In the genomic region with DNA sequence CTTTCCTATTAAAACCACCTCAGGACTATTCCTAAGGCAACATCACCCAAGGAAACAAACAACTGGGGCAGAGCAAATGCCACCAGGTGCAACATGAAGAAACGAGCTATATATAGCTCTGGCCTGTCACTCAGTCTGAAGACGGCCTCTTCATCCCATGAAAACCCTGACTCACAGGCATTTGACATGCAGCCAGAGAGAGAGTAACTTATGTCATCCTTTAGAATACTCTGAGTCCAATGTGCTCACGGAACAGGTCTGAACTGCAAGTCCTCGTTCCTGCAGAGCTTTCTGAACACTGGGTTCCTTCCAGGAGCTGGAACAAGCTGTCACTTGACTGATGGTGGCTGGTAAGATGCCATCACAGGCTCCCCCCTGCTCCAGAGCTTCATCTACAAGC, we compare ENCODE assay signal across 8 mouse cellular contexts.
DNase-seq lines count a peak whose midpoint lies in the region; ATAC-seq and TF ChIP-seq lines count a peak whose summit lies in the region.

No protein-coding gene starts in this region.

- WGBS in heart, adult 2 months: 7% methylated on average over 4 of the region's 4 CpGs
- WGBS in limb, embryonic 15.5 days: 37% methylated on average over 4 of the region's 4 CpGs
- 76% methylated on average over 4 of the region's 4 CpGs for WGBS in kidney, embryonic 16.5 days

- intact Hi-C loops in heart, adult 2 months (cut with DNase I): loop anchor here (1.0 kb wide), 1 partner anchor 12 kb away; no protein-coding TSS in a partner anchor

- no peak overlapping the region for H3K4me2 ChIP-seq in limb, embryonic 15.5 days
- no peak overlapping the region for H3K4me2 ChIP-seq in kidney, embryonic 16.5 days (replicated peaks; ENCODE audit: low read depth, low read length)

- peaks cover 30% of the 10 kb centered on the region for H3K4me1 ChIP-seq in heart, adult 2 months (ENCODE audit: control insufficient read depth, insufficient read depth, low read length)
- H3K4me1 ChIP-seq in limb, embryonic 15.5 days: peaks cover 18% of the 10 kb centered on the region
- H3K4me1 ChIP-seq in kidney, embryonic 16.5 days (ENCODE audit: insufficient read depth, low read length): 0 out of 2 replicates have a peak, but pooled peaks cover 4% of the 10 kb centered on the region

- peaks cover 11% of the 10 kb centered on the region for H3K79me2 ChIP-seq in heart, adult 2 months (replicated peaks; ENCODE audit: control insufficient read depth, insufficient read depth, low read length)

- H3K4me3 ChIP-seq in heart, adult 2 months: no peak overlapping the region
- no peak overlapping the region for H3K4me3 ChIP-seq in limb, embryonic 15.5 days
- no peak overlapping the region for H3K4me3 ChIP-seq in kidney, embryonic 16.5 days (ENCODE audit: low read length)

- no peaks in the 10 kb centered on the region for H3K27me3 ChIP-seq in heart, adult 2 months (ENCODE audit: control insufficient read depth, insufficient read depth, low read length)
- H3K27me3 ChIP-seq in limb, embryonic 15.5 days: no peaks in the 10 kb centered on the region
- no peaks in the 10 kb centered on the region for H3K27me3 ChIP-seq in kidney, embryonic 16.5 days (ENCODE audit: insufficient read depth, low read length)

- ATAC-seq in limb, embryonic 15.5 days (ENCODE audit: insufficient number of reproducible peaks, low FRiP score, low TSS enrichment, low read depth): no peak
- no peak for ATAC-seq in kidney, embryonic 16.5 days (ENCODE audit: low FRiP score, low TSS enrichment)

- TF ChIP-seq CTCF in heart, adult 2 months (IDR thresholded peaks at IDR 0.05): no peak

- no peak for TF ChIP-seq POLR2A in heart, adult 2 months (IDR thresholded peaks at IDR 0.05; ENCODE audit: insufficient read depth, low read depth, low read length)

- TF ChIP-seq EP300 in heart, adult 2 months (IDR thresholded peaks at IDR 0.05; ENCODE audit: insufficient read depth, low read depth, low read length): peak; percentile 73; the same call in 1 of the 2 replicates

- H3K9ac ChIP-seq in heart, adult 2 months (ENCODE audit: low read depth, low read length): no peak overlapping the region
- no peak overlapping the region for H3K9ac ChIP-seq in limb, embryonic 15.5 days
- H3K9ac ChIP-seq in kidney, embryonic 16.5 days (replicated peaks; ENCODE audit: low read length): no peak overlapping the region

- peaks cover 38% of the 10 kb centered on the region for H3K36me3 ChIP-seq in heart, adult 2 months (ENCODE audit: control insufficient read depth, insufficient read depth, low read length)
- 0 out of 2 replicates have a peak, but pooled peaks cover 4% of the 10 kb centered on the region for H3K36me3 ChIP-seq in limb, embryonic 15.5 days
- no peaks in the 10 kb centered on the region for H3K36me3 ChIP-seq in kidney, embryonic 16.5 days (ENCODE audit: insufficient read depth, low read length)

- H3K27ac ChIP-seq in heart, adult 2 months: peak overlapping the region; percentile 82
- peak overlapping the region; percentile 30; the same call in 1 of the 2 replicates for H3K27ac ChIP-seq in limb, embryonic 15.5 days
- H3K27ac ChIP-seq in kidney, embryonic 16.5 days (ENCODE audit: low read length): no peak overlapping the region

- no peaks in the 10 kb centered on the region for H3K9me3 ChIP-seq in limb, embryonic 15.5 days
- no peaks in the 10 kb centered on the region for H3K9me3 ChIP-seq in kidney, embryonic 16.5 days (ENCODE audit: low read length)

- peak; percentile 70 for DNase-seq in layer of hippocampus, adult 11-12 months (ENCODE audit: low spot score)
- DNase-seq in layer of hippocampus, postnatal 25 days (ENCODE audit: extremely low spot score in 1 of 2, low spot score in 1 of 2): no peak
- DNase-seq in cerebellum, adult 11 months: peak; percentile 69
- peak in 1 of 2 experiments; percentile 59 for DNase-seq in heart, adult 2 months
- DNase-seq in ovary, postnatal 36 days (ENCODE audit: low spot score): no peak
- DNase-seq in kidney, postnatal 4 days: no peak

Comparison
In these comparisons a context has a peak if more than half of its experiments do, and no peak if none do; other contexts are left out.
1. DNase-seq: peak in layer of hippocampus, adult 11-12 months (single experiment) and cerebellum, adult 11 months (single experiment); none in layer of hippocampus, postnatal 25 days (0 of 2), ovary, postnatal 36 days (single experiment) and kidney, postnatal 4 days (0 of 2).